In the genomic region with DNA sequence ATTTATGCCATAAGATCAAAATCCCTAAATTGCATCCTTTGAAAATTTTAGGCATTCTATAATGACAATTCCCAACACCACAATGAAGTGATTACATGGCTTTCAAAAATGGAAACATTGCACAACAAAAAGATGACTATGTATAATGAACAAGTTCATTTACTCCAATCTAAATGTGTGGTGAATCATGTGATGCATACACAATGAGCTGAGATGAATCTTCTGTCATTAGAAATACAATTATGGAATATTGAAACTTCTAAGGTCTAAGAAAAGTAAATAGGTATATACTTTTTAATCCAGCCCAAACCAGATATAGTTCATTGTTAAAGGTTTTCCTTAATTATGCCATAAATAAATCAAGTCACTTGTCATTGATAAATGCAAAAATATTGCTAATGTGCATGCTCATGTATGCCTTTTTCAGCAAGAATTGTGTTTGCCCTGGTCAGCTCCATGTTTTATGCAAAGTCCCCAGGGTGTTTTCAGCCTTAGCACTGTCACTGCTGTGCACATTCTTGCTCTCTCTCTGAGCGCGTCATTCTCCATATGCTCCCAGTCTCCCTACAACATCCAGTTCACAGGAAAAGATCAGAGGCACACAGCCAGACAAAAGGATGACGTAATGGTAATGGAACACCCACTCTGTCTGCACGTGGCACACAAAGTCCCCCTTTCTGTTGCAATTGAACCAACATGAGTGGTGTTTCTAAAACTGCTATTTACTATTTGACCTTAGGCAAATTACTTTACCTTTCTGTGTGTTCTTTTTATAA, we compare ENCODE assay signal across 8 mouse cellular contexts.
DNase-seq lines count a peak whose midpoint lies in the region; ATAC-seq lines count a peak whose summit lies in the region.

No protein-coding gene starts in this region.

- H3K9ac ChIP-seq in limb, embryonic 11.5 days (ENCODE audit: low read length) = no peak overlapping the region
- H3K9ac ChIP-seq in forebrain, embryonic 12.5 days = no peak overlapping the region
- no peak overlapping the region for H3K9ac ChIP-seq in midbrain, embryonic 14.5 days (replicated peaks; ENCODE audit: low read length)

- no peaks in the 10 kb centered on the region for H3K9me3 ChIP-seq in limb, embryonic 11.5 days (ENCODE audit: control insufficient read depth, low read length)
- no peaks in the 10 kb centered on the region for H3K9me3 ChIP-seq in limb, embryonic 10.5 days (replicated peaks)
- no peaks in the 10 kb centered on the region for H3K9me3 ChIP-seq in forebrain, embryonic 12.5 days
- H3K9me3 ChIP-seq in midbrain, embryonic 14.5 days (ENCODE audit: control insufficient read depth, low read length) = no peaks in the 10 kb centered on the region

- peak; percentile 22 for DNase-seq in limb, embryonic 11.5 days (ENCODE audit: low spot score)
- DNase-seq in limb, embryonic 10.5 days (ENCODE audit: low spot score) = no peak
- peak; percentile 18 to 19 for DNase-seq in layer of hippocampus, postnatal 10 days (ENCODE audit: low spot score in 2 of 2)
- DNase-seq in midbrain, embryonic 14.5 days = peak; percentile 76
- no peak for DNase-seq in liver
- DNase-seq in urinary bladder, postnatal 10 days (ENCODE audit: low spot score) = no peak
- DNase-seq in gastrocnemius, postnatal 10 days = no peak

- WGBS in limb, embryonic 11.5 days = 36% methylated on average over 4 of the region's 4 CpGs
- WGBS in limb, embryonic 10.5 days = 55% methylated on average over 4 of the region's 4 CpGs
- WGBS in forebrain, embryonic 12.5 days = 4% methylated on average over 4 of the region's 4 CpGs
- WGBS in midbrain, embryonic 14.5 days = 0% methylated on average over 4 of the region's 4 CpGs

- H3K27ac ChIP-seq in limb, embryonic 11.5 days (replicated peaks; ENCODE audit: low read depth, low read length) = no peak overlapping the region
- H3K27ac ChIP-seq in limb, embryonic 10.5 days = no peak overlapping the region
- no peak overlapping the region for H3K27ac ChIP-seq in forebrain, embryonic 12.5 days
- H3K27ac ChIP-seq in midbrain, embryonic 14.5 days (replicated peaks; ENCODE audit: low read depth, low read length) = peak overlapping the region; percentile 54; the same call in 1 of the 2 replicates

- peak; percentile 69; the same call in 1 of the 2 replicates for ATAC-seq in limb, embryonic 11.5 days (ENCODE audit: insufficient number of reproducible peaks, low FRiP score, low TSS enrichment, low read depth)
- ATAC-seq in forebrain, embryonic 12.5 days (ENCODE audit: low FRiP score) = peak; percentile 93
- peak; percentile 89 for ATAC-seq in midbrain, embryonic 14.5 days (ENCODE audit: low FRiP score, low TSS enrichment)

- H3K4me2 ChIP-seq in limb, embryonic 11.5 days (ENCODE audit: low read depth, severe bottlenecking) = no peak overlapping the region
- no peak overlapping the region; the same call in 1 of the 2 replicates for H3K4me2 ChIP-seq in forebrain, embryonic 12.5 days
- no peak overlapping the region for H3K4me2 ChIP-seq in midbrain, embryonic 14.5 days (ENCODE audit: low read length)

- H3K36me3 ChIP-seq in limb, embryonic 11.5 days (ENCODE audit: control insufficient read depth, insufficient read depth, low read length) = no peaks in the 10 kb centered on the region
- H3K36me3 ChIP-seq in limb, embryonic 10.5 days = no peaks in the 10 kb centered on the region
- no peaks in the 10 kb centered on the region for H3K36me3 ChIP-seq in forebrain, embryonic 12.5 days (replicated peaks)
- H3K36me3 ChIP-seq in midbrain, embryonic 14.5 days (ENCODE audit: control insufficient read depth, insufficient read depth, low read length) = no peaks in the 10 kb centered on the region

- H3K4me1 ChIP-seq in limb, embryonic 11.5 days (ENCODE audit: control insufficient read depth, insufficient read depth, low read length) = no peaks in the 10 kb centered on the region
- no peaks in the 10 kb centered on the region for H3K4me1 ChIP-seq in limb, embryonic 10.5 days
- peaks cover 9% of the 10 kb centered on the region for H3K4me1 ChIP-seq in forebrain, embryonic 12.5 days
- H3K4me1 ChIP-seq in midbrain, embryonic 14.5 days (ENCODE audit: control insufficient read depth, insufficient read depth, low read length) = peaks cover 14% of the 10 kb centered on the region

- no peaks in the 10 kb centered on the region for H3K27me3 ChIP-seq in limb, embryonic 11.5 days (ENCODE audit: control insufficient read depth, insufficient read depth, low read length)
- no peaks in the 10 kb centered on the region for H3K27me3 ChIP-seq in limb, embryonic 10.5 days (ENCODE audit: low read depth, poor library complexity, severe bottlenecking)
- peaks cover 10% of the 10 kb centered on the region; the same call in 1 of the 2 replicates for H3K27me3 ChIP-seq in forebrain, embryonic 12.5 days
- no peaks in the 10 kb centered on the region for H3K27me3 ChIP-seq in midbrain, embryonic 14.5 days (ENCODE audit: control insufficient read depth, insufficient read depth, low read length)

- no peak overlapping the region for H3K4me3 ChIP-seq in limb, embryonic 11.5 days (ENCODE audit: low read depth, low read length)
- no peak overlapping the region for H3K4me3 ChIP-seq in limb, embryonic 10.5 days
- H3K4me3 ChIP-seq in forebrain, embryonic 12.5 days (replicated peaks) = no peak overlapping the region
- no peak overlapping the region for H3K4me3 ChIP-seq in midbrain, embryonic 14.5 days (replicated peaks; ENCODE audit: low read depth, low read length)

Comparison
In these comparisons a context has a peak if more than half of its experiments do, and no peak if none do; other contexts are left out.
1. DNase-seq: peak in limb, embryonic 11.5 days (single experiment), layer of hippocampus, postnatal 10 days (2 of 2) and midbrain, embryonic 14.5 days (single experiment); none in limb, embryonic 10.5 days (single experiment), liver (single experiment), urinary bladder, postnatal 10 days (single experiment) and gastrocnemius, postnatal 10 days (single experiment).
2. Peak in every context shown above with its lines, with median percentiles within 50 percentile points of each other: ATAC-seq.